Mouse (Mus musculus): ENCODE results near the gene H2-D1. TPM values are rescaled to one million over a fixed set of nuclear protein-coding genes. Genes with fewer than 3 reads are reported as not detected.

H2-D1 gene
- polyA plus RNA-seq, 1 experiment, result 66.1 TPM

GRCm38 (mm10) chr17:35239700-35240099, 22.8 kb upstream of the H2-D1 start:
- DNase-seq (ENCODE audit: extremely low spot score in 1 of 2, low spot score in 1 of 2), result peak in 1 of 2 experiments; percentile 38

GRCm38 (mm10) chr17:35240384-35241304, 21.9 kb upstream of the H2-D1 start:
- DNase-seq (ENCODE audit: extremely low spot score in 1 of 2, low spot score in 1 of 2), result no peak

- peak; percentile 95 to 96 for DNase-seq (ENCODE audit: extremely low spot score in 1 of 2, low spot score in 1 of 2)
Observed at GRCm38 (mm10) chr17:35241305-35242014, 21.1 kb upstream of the H2-D1 start, which contains the start of gene Ddx39b. Ddx39b (plus strand) TSS chr17:35241746.

- DNase-seq (ENCODE audit: extremely low spot score in 1 of 2, low spot score in 1 of 2), result peak in 1 of 2 experiments; percentile 65
Observed at GRCm38 (mm10) chr17:35242015-35242941, 20.3 kb upstream of the H2-D1 start.

- DNase-seq (ENCODE audit: extremely low spot score in 1 of 2, low spot score in 1 of 2), result peak in 1 of 2 experiments; percentile 59
Observed at GRCm38 (mm10) chr17:35243086-35243485, 19.4 kb upstream of the H2-D1 start.

- no peak for DNase-seq (ENCODE audit: extremely low spot score in 1 of 2, low spot score in 1 of 2)
Observed at GRCm38 (mm10) chr17:35244999-35245398, 17.5 kb upstream of the H2-D1 start.

GRCm38 (mm10) chr17:35245731-35246623, 16.6 kb upstream of the H2-D1 start:
- peak in 1 of 2 experiments; percentile 53 for DNase-seq (ENCODE audit: extremely low spot score in 1 of 2, low spot score in 1 of 2)

GRCm38 (mm10) chr17:35247144-35247543, 15.4 kb upstream of the H2-D1 start:
- no peak for DNase-seq (ENCODE audit: extremely low spot score in 1 of 2, low spot score in 1 of 2)

- no peak for DNase-seq (ENCODE audit: extremely low spot score in 1 of 2, low spot score in 1 of 2)
Observed at GRCm38 (mm10) chr17:35248986-35249385, 13.5 kb upstream of the H2-D1 start.

GRCm38 (mm10) chr17:35249451-35250197, 12.9 kb upstream of the H2-D1 start:
- no peak for DNase-seq (ENCODE audit: extremely low spot score in 1 of 2, low spot score in 1 of 2)

- DNase-seq (ENCODE audit: extremely low spot score in 1 of 2, low spot score in 1 of 2), result no peak
Observed at GRCm38 (mm10) chr17:35250348-35251120, 12.0 kb upstream of the H2-D1 start.

- DNase-seq (ENCODE audit: extremely low spot score in 1 of 2, low spot score in 1 of 2), result no peak
Observed at GRCm38 (mm10) chr17:35251162-35251719, 11.3 kb upstream of the H2-D1 start.

GRCm38 (mm10) chr17:35251981-35252380, 10.5 kb upstream of the H2-D1 start:
- DNase-seq (ENCODE audit: extremely low spot score in 1 of 2, low spot score in 1 of 2), result no peak

GRCm38 (mm10) chr17:35252619-35253292, 9.8 kb upstream of the H2-D1 start:
- no peak for DNase-seq (ENCODE audit: extremely low spot score in 1 of 2, low spot score in 1 of 2)

GRCm38 (mm10) chr17:35253293-35254093, 9.0 kb upstream of the H2-D1 start:
- no peak for DNase-seq (ENCODE audit: extremely low spot score in 1 of 2, low spot score in 1 of 2)

Measured in frontal cortex, adult 2 months (tissue).